Mouse (Mus musculus) embryo, embryonic 11.5 days (tissue): ENCODE measurements around the gene Pcbd1.
A peak's percentile ranks its signal among the peaks of the same experiment; 100 is the strongest.

Experiments used
- DNase-seq: peaks from one replicate; pipeline ENCODE4 v3.0.0-alpha.2; 2012; ENCODE audit warnings: low read depth, low spot score

Gene Pcbd1

GRCm38 (mm10) chr10:61089170-61090142, at the start of gene Pcbd1:
Gene Pcbd1, plus strand, starts transcription at chr10:61089331.
- DNase-seq, result no peak

- no peak for DNase-seq
Observed at GRCm38 (mm10) chr10:61039657-61040056, 49.5 kb upstream of the Pcbd1 start.

- no peak for DNase-seq
Observed at GRCm38 (mm10) chr10:61045081-61045480, 44.0 kb upstream of the Pcbd1 start.

- peak; percentile 65 for DNase-seq
Observed at GRCm38 (mm10) chr10:61051993-61052613, 37.0 kb upstream of the Pcbd1 start.

- DNase-seq, result no peak
Observed at GRCm38 (mm10) chr10:61056661-61057060, 32.5 kb upstream of the Pcbd1 start.

GRCm38 (mm10) chr10:61059101-61059500, 30.0 kb upstream of the Pcbd1 start:
- no peak for DNase-seq

GRCm38 (mm10) chr10:61059543-61060110, 29.5 kb upstream of the Pcbd1 start:
- DNase-seq, result no peak

- no peak for DNase-seq
Observed at GRCm38 (mm10) chr10:61063271-61063864, 25.8 kb upstream of the Pcbd1 start.

GRCm38 (mm10) chr10:61064635-61065034, 24.5 kb upstream of the Pcbd1 start:
- DNase-seq, result no peak

GRCm38 (mm10) chr10:61065287-61066005, 23.7 kb upstream of the Pcbd1 start:
- no peak for DNase-seq

- peak; percentile 64 for DNase-seq
Observed at GRCm38 (mm10) chr10:61068436-61069192, 20.5 kb upstream of the Pcbd1 start.

GRCm38 (mm10) chr10:61069248-61069647, 19.9 kb upstream of the Pcbd1 start:
- DNase-seq, result no peak

GRCm38 (mm10) chr10:61072324-61072723, 16.8 kb upstream of the Pcbd1 start:
- no peak for DNase-seq

GRCm38 (mm10) chr10:61074643-61075042, 14.5 kb upstream of the Pcbd1 start:
- DNase-seq, result no peak

GRCm38 (mm10) chr10:61075607-61076006, 13.5 kb upstream of the Pcbd1 start:
- no peak for DNase-seq

GRCm38 (mm10) chr10:61080227-61080930, 8.8 kb upstream of the Pcbd1 start:
- DNase-seq, result peak; percentile 67

GRCm38 (mm10) chr10:61080931-61081255, 8.2 kb upstream of the Pcbd1 start:
- no peak for DNase-seq

GRCm38 (mm10) chr10:61085364-61085763, 3.8 kb upstream of the Pcbd1 start:
- no peak for DNase-seq

- no peak for DNase-seq
Observed at GRCm38 (mm10) chr10:61086502-61086901, 2.6 kb upstream of the Pcbd1 start.

- DNase-seq, result no peak
Observed at GRCm38 (mm10) chr10:61088468-61088867, 663 bp upstream of the Pcbd1 start.
